Mouse (Mus musculus): ENCODE measurements at regions not wholly inside any gene's neighbourhood (a gene's known extent, or its start where the extent isn't known, plus 50 kb on each side); places are given as distances from the start of the nearest gene placed in this dataset.

GRCm38 (mm10) chr16:76230516-76231302 lies 142.9 kb downstream of the Nrip1 start:
- no peak for TF ChIP-seq CTCF (IDR thresholded peaks at IDR 0.05)
- TF ChIP-seq EP300 (IDR thresholded peaks at IDR 0.05; ENCODE audit: insufficient read depth, low read depth, low read length) = no peak
- TF ChIP-seq POLR2A (IDR thresholded peaks at IDR 0.05; ENCODE audit: insufficient read depth, low read depth, low read length) = no peak

Data from heart, adult 2 months (tissue).